Mouse (Mus musculus): ENCODE measurements around the gene Il16. TPM values are rescaled to one million over a fixed set of nuclear protein-coding genes. Genes with fewer than 3 reads are reported as not detected.
A peak's percentile ranks its signal among the peaks of the same experiment; 100 is the strongest.

Gene Il16
- total and polyA plus RNA-seq, 3 experiments = 5.6 to 7.6 (median 6.1) TPM

DNA sequence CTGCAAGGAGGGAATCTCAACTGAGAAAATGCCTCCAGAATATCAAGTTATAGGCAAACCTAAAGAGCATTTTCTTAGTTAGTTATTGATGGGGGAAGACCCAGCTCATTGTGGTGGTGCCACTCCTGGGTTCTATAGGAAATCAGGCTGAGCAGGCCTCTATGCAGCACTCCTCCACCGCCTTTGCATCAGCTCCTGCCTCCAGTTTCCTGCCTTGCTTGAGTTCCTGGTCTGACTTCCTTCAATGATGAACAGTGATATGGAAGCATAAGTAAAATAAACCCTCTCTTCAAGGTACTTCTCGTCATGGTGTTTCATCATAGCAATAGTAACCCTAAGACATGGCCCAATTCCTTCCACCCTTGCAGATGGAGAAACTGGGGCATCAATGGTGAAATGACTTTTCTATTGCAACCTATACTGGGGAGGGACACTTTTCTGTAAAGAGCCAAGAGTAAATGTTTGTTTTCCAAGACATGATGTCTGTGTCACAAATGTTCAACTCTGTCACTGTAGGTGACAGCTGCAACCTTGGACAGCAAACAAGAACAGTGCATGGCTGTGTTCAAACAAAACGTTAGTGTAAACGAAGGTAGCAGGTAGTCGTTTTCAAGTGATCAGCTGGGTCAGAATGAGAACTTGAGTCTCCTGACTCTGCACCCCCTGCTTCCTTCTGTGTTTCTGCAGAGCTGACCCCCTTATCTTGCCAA is 77.4 kb downstream of the Il16 start:
- H3K36me3 ChIP-seq (ENCODE audit: control insufficient read depth, insufficient read depth, low read length) = no peaks in the 10 kb centered on the region
- H3K9ac ChIP-seq (ENCODE audit: low read depth, low read length) = no peak overlapping the region
- DNase-seq = peak in 1 of 2 experiments; percentile 0
- H3K27me3 ChIP-seq (ENCODE audit: control insufficient read depth, insufficient read depth, low read length) = no peaks in the 10 kb centered on the region
- intact Hi-C loops (cut with DNase I) = loop anchor here (1.0 to 2.0 kb wide), 3 partner anchors 106 to 689 kb away; no protein-coding TSS in a partner anchor
- no peaks in the 10 kb centered on the region for H3K4me1 ChIP-seq (ENCODE audit: control insufficient read depth, insufficient read depth, low read length)
- no peak for TF ChIP-seq POLR2A (IDR thresholded peaks at IDR 0.05; ENCODE audit: insufficient read depth, low read depth, low read length)
- TF ChIP-seq CTCF (IDR thresholded peaks at IDR 0.05) = no peak
- TF ChIP-seq EP300 (IDR thresholded peaks at IDR 0.05; ENCODE audit: insufficient read depth, low read depth, low read length) = no peak
- H3K79me2 ChIP-seq (replicated peaks; ENCODE audit: control insufficient read depth, insufficient read depth, low read length) = no peaks in the 10 kb centered on the region
- H3K27ac ChIP-seq = no peak overlapping the region
- no peak overlapping the region for H3K4me3 ChIP-seq
- whole genome bisulfite sequencing = 70% methylated on average over 5 of the region's 5 CpGs

DNA sequence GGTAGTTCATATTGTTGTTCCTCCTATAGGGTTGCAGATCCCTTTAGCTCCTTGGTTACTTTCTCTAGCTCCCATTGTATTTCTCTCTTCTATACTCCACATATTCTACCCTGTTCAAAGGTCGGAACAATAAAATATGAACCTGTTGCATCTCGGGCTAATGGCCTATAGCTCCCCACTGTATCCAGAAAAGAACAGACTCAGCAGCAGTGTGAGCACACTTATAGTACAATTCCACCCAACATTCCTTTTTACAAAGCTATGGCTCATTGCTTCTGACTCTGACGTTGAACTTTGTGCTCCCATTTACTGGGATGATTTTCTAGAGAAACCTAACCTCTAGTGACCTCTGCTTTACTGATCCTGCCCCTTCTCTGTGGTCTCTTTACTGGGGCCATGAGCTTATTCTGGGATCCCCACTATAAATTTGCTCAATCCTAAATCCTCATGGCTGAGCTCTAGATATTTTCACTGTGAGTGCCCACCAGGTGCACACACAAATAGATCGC is 79.4 kb downstream of the Il16 start:
- intact Hi-C loops (cut with DNase I) = no loop called here
- WGBS = 90% methylated on average over 4 of the region's 4 CpGs
- TF ChIP-seq EP300 (IDR thresholded peaks at IDR 0.05; ENCODE audit: insufficient read depth, low read depth, low read length) (no peak), CTCF (IDR thresholded peaks at IDR 0.05) (no peak), POLR2A (IDR thresholded peaks at IDR 0.05; ENCODE audit: insufficient read depth, low read depth, low read length) (no peak)
- Histone ChIP-seq H3K27ac (no peak overlapping the region), H3K79me2 (replicated peaks; ENCODE audit: control insufficient read depth, insufficient read depth, low read length) (no peaks in the 10 kb centered on the region), H3K4me3 (no peak overlapping the region), H3K4me1 (ENCODE audit: control insufficient read depth, insufficient read depth, low read length) (no peaks in the 10 kb centered on the region), H3K9ac (ENCODE audit: low read depth, low read length) (no peak overlapping the region), H3K27me3 (ENCODE audit: control insufficient read depth, insufficient read depth, low read length) (no peaks in the 10 kb centered on the region), H3K36me3 (ENCODE audit: control insufficient read depth, insufficient read depth, low read length) (no peaks in the 10 kb centered on the region)
- no peak for DNase-seq

DNA sequence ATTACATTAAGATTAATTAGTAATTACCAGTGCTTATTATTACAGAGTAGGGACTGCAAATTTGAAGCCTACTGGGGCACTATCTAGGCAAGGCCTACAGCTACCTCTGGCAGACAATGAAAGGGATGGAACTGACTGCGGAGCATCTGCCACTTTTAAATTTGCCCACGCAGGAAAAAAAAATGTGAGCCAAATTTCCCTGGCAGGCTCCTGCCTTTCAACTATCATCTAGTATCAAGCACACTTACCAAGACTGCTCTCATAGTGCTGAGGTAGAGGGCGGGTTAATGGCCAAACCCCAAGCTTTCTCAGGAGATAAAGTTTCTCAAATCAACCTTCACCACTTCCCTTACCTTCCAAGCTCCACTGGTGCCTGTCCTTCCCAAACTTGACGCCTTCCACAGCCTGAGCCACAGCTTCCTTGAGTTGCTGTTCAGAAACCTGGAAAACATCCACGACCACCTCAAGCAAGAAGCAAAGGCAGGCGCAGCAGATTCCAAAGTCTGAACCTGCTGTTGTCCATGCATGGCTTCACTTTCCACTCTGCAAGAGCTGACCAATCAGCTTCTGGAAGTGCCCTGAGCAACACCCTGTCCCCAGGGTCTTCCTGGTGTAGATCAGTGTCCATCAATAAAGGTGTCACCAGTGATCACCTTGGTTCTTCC is 82.7 kb downstream of the Il16 start:
- no peaks in the 10 kb centered on the region for H3K27me3 ChIP-seq (ENCODE audit: control insufficient read depth, insufficient read depth, low read length)
- peaks cover 4% of the 10 kb centered on the region; the same call in 1 of the 2 replicates for H3K36me3 ChIP-seq (ENCODE audit: control insufficient read depth, insufficient read depth, low read length)
- no peak for DNase-seq
- H3K9ac ChIP-seq (ENCODE audit: low read depth, low read length) = no peak overlapping the region
- no peak overlapping the region for H3K4me3 ChIP-seq
- 84% methylated on average over 6 of the region's 6 CpGs for WGBS
- H3K4me1 ChIP-seq (ENCODE audit: control insufficient read depth, insufficient read depth, low read length) = peaks cover 4% of the 10 kb centered on the region
- no peaks in the 10 kb centered on the region for H3K79me2 ChIP-seq (replicated peaks; ENCODE audit: control insufficient read depth, insufficient read depth, low read length)
- H3K27ac ChIP-seq = no peak overlapping the region
- no peak for TF ChIP-seq CTCF (IDR thresholded peaks at IDR 0.05)
- no peak for TF ChIP-seq POLR2A (IDR thresholded peaks at IDR 0.05; ENCODE audit: insufficient read depth, low read depth, low read length)
- no peak for TF ChIP-seq EP300 (IDR thresholded peaks at IDR 0.05; ENCODE audit: insufficient read depth, low read depth, low read length)
- intact Hi-C loops (cut with DNase I) = no loop called here

DNA sequence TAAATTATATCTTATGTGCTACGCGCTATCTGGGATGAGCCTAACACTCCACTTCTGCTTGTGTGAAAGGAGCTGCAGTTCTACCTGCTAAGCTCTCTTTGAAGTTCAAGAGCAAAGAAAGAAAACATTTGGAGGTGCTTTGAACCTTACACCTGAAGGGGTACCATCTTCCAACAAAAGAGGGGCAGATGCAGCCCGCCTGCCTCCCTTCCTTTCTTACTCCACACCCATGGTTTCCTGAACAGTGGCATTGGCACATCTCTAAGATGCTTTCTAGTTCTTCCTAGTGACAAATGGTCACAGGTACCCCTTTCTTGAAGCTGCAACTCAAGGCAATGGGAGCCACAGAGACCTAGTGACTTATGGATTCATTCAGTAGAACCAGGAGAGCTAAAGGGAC is 83.8 kb downstream of the Il16 start:
- WGBS = 96% methylated on average over 3 of the region's 3 CpGs
- H3K4me1 ChIP-seq (ENCODE audit: control insufficient read depth, insufficient read depth, low read length) = peaks cover 4% of the 10 kb centered on the region
- H3K27me3 ChIP-seq (ENCODE audit: control insufficient read depth, insufficient read depth, low read length) = no peaks in the 10 kb centered on the region
- H3K4me3 ChIP-seq = no peak overlapping the region
- H3K36me3 ChIP-seq (ENCODE audit: control insufficient read depth, insufficient read depth, low read length) = peaks cover 4% of the 10 kb centered on the region; the same call in 1 of the 2 replicates
- H3K27ac ChIP-seq = no peak overlapping the region
- H3K9ac ChIP-seq (ENCODE audit: low read depth, low read length) = no peak overlapping the region
- TF ChIP-seq POLR2A (IDR thresholded peaks at IDR 0.05; ENCODE audit: insufficient read depth, low read depth, low read length) = no peak
- TF ChIP-seq EP300 (IDR thresholded peaks at IDR 0.05; ENCODE audit: insufficient read depth, low read depth, low read length) = no peak
- no peak for TF ChIP-seq CTCF (IDR thresholded peaks at IDR 0.05)
- intact Hi-C loops (cut with DNase I) = no loop called here
- no peaks in the 10 kb centered on the region for H3K79me2 ChIP-seq (replicated peaks; ENCODE audit: control insufficient read depth, insufficient read depth, low read length)
- DNase-seq = no peak

DNA sequence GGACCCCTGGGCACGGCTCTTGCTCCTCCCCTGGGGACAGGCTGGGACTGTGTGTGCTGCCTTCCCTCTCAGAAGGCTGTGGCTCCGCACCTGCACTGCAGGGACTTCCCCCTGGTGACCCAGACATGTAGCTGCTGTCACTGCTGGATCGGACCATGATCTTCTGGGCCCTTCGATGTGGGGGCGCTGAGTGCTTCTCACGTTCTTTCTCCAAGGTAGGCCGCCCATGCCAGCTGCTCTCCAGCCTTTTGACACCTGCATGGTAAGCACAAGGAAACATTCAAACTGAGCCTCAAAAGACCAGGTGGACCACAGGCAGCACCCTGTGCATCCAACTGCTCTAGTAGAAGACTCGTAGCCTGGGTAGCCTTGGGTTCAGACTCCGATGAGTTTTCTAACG is 84.5 kb downstream of the Il16 start:
- WGBS = 92% methylated on average over 10 of the region's 10 CpGs
- peaks cover 4% of the 10 kb centered on the region for H3K4me1 ChIP-seq (ENCODE audit: control insufficient read depth, insufficient read depth, low read length)
- TF ChIP-seq CTCF (IDR thresholded peaks at IDR 0.05) = no peak
- no peak for TF ChIP-seq POLR2A (IDR thresholded peaks at IDR 0.05; ENCODE audit: insufficient read depth, low read depth, low read length)
- TF ChIP-seq EP300 (IDR thresholded peaks at IDR 0.05; ENCODE audit: insufficient read depth, low read depth, low read length) = no peak
- H3K36me3 ChIP-seq (ENCODE audit: control insufficient read depth, insufficient read depth, low read length) = peaks cover 4% of the 10 kb centered on the region; the same call in 1 of the 2 replicates
- no peak overlapping the region for H3K27ac ChIP-seq
- DNase-seq = no peak
- H3K4me3 ChIP-seq = no peak overlapping the region
- H3K9ac ChIP-seq (ENCODE audit: low read depth, low read length) = no peak overlapping the region
- intact Hi-C loops (cut with DNase I) = no loop called here
- H3K27me3 ChIP-seq (ENCODE audit: control insufficient read depth, insufficient read depth, low read length) = no peaks in the 10 kb centered on the region
- no peaks in the 10 kb centered on the region for H3K79me2 ChIP-seq (replicated peaks; ENCODE audit: control insufficient read depth, insufficient read depth, low read length)

DNA sequence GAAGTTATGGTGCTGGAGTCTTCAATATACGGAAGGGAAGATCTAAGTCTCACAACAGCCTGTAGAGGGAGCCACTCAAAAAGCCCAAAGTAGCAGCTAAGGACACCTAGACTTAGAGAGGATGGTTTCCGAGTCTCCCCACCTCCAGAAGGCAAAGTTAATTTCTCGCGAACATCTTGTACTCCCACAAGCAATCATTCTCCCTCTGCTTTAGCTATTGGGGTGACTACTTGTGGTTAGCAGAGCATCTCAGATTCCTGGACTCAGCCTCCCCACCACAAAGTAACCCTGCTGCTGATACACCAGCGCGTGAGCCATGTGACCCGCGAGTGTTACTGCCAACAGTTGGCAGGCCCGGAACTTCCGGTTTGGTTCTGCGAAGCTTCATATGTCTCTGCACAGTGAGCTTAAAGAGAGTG is 85.2 kb downstream of the Il16 start:
- no peak for DNase-seq
- Histone ChIP-seq H3K9ac (ENCODE audit: low read depth, low read length) (no peak overlapping the region), H3K79me2 (replicated peaks; ENCODE audit: control insufficient read depth, insufficient read depth, low read length) (no peaks in the 10 kb centered on the region), H3K4me1 (ENCODE audit: control insufficient read depth, insufficient read depth, low read length) (peaks cover 6% of the 10 kb centered on the region), H3K4me3 (no peak overlapping the region), H3K27ac (peak overlapping the region; percentile 78; the same call in 1 of the 2 replicates), H3K27me3 (ENCODE audit: control insufficient read depth, insufficient read depth, low read length) (no peaks in the 10 kb centered on the region), H3K36me3 (ENCODE audit: control insufficient read depth, insufficient read depth, low read length) (peaks cover 4% of the 10 kb centered on the region; the same call in 1 of the 2 replicates)
- WGBS = 87% methylated on average over 11 of the region's 11 CpGs
- intact Hi-C loops (cut with DNase I) = no loop called here
- TF ChIP-seq CTCF (IDR thresholded peaks at IDR 0.05) = peak; percentile 22; the same call in 1 of the 2 replicates
- no peak for TF ChIP-seq EP300 (IDR thresholded peaks at IDR 0.05; ENCODE audit: insufficient read depth, low read depth, low read length)

All from heart, adult 2 months (tissue).